Mouse (Mus musculus) urinary bladder, postnatal 14 days (tissue): ENCODE data around the gene 1700020A23Rik.

Experiments
- DNase-seq: peaks from one replicate; pipeline ENCODE4 v3.0.0; 2021; ENCODE audit warnings: low spot score

The 1700020A23Rik gene

GRCm38 (mm10) chr2:130411558-130412495, 6.8 kb downstream of the 1700020A23Rik start:
- peak; percentile 85 for DNase-seq

- no peak for DNase-seq
Observed at GRCm38 (mm10) chr2:130412775-130413174, 7.7 kb downstream of the 1700020A23Rik start.

DNA sequence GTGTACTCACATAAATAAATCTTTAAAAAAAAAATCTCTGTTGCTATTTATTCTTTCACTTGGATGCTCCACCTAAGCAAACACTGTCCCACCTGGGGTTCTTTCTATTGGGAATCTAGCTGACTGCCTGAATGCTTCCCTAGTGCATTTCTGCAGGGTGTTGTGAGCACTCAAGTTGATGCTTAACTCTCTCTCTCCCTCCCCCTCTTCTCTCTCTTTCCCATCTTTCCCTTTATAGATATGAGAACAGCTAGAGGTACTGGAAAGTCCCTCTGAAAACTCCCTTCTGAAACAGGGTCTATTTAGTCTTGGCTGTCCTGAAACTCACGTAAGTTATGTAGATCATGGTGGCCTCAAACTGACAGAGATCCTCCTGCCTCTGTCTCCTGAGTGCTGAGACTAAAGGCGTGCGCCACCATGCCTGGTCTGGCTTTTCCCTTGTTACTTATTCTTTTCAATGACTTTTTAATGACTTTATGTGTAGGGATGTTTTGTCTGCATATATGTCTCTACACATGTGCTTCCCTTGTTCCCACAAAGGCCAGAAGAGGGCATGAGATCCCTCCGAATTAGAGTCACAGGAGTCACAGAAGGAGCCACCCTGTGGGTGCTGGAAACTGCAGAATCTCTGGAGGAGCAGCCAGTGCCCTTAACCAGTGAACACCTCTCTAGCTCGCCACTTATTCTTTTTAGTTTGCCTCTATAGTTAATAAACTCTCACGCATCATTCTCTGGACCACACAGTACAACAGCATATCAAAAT, 9.2 kb downstream of the 1700020A23Rik start:
- no peak for DNase-seq

GRCm38 (mm10) chr2:130421781-130422620, 16.9 kb downstream of the 1700020A23Rik start:
- no peak for DNase-seq

GRCm38 (mm10) chr2:130423397-130424125, 18.5 kb downstream of the 1700020A23Rik start:
- DNase-seq: peak; percentile 74

DNA sequence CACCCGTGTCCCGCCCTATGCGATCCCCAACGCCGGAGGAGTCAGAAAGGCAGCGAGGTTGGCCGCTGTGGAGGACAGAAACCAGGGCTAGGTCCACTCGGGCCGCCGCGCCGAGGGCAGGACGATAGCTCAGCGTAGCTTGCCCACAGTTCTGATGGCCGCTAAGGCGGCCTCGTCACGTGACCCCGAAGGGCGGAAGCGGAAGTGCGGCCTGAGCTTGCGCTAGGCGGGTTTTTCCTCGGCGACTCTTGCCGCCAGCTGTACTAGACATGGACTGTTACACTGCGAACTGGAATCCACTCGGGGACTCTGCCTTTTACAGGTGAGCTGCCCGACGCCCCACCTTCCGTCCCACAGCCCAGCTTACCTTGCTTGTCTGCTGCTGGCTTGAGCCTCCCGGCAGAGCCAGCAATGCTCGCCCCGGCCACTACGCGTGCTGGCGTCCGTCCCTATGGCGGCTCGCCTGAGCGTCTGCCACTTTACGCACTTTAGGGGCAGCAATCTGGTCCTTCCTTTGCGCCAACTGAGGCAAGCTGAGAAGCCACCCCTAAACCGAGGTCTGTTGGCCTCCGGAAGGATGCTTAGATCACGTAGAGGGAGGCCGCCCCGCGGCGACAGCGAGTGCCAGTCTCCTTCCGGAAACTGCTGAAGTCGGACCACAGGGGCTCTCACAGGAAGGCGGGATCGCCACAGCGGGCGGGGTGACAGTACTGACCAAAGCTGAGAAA, 19.2 kb downstream of the 1700020A23Rik start, which contains the start of the genes Vps16 and Pced1a:
TSS of gene Vps16 (plus strand) at position 214 of the 728 bp plus-strand sequence.
TSS of gene Pced1a (minus strand) at position 576 of the 728 bp plus-strand sequence.
- DNase-seq: peak; percentile 94

DNA sequence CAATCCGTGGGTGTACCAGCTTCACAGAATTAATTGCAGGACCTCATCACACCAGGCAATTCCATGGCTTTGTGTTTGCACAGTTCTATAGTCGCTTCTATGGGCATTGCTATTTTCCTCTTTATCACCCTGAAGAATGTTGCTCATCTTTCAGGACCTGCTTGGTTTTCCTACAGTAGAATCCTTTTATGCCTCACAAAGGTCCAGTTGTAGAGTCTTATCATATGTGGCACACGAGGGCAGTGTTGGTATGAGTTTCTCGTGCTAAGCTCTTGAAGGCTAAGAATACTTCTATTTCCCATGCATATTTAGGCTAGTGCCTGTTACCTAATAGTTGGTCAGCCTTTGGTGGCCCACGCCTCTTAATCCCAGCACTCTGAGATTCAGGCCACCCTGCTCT, 20.1 kb downstream of the 1700020A23Rik start:
- DNase-seq: no peak

DNA sequence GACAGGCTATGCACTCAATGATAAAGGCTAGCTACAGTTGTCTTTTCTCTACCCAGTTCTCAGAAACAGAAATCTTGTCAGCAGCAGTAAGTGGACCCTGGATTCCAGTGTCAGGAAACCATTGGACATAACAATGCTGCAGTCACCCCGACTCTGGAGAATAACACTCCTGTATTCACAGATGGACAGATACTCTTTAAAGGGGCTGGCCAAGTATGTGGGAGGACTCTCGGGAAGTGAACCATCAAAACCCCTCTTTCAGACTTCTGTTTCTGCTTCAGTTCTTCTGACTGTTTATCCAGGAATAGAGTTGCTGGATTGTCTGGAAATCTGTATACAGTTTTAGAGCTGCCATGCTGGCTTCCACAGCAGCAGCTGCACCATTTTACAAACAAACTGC, 24.8 kb downstream of the 1700020A23Rik start:
- DNase-seq: no peak

DNA sequence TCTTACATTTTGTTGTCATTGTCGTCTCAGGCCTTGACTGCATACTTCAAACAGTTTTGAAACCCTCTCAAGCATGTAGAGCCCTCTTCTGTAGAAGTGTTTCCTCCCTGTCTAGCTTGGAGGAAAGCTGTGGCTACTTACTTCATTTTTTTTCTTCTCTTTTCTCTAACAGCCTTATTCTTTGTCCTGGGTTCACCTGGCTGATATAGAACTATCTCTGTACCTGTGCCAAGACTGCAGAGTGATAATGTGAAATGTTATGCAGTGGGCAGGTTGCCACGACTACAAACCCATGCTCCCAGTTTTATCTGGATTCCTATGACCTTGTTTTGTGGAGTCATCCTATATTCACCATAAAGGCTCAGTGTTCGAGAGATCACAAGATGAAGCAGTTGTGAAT, 25.4 kb downstream of the 1700020A23Rik start:
- no peak for DNase-seq

GRCm38 (mm10) chr2:130432157-130432556, 27.1 kb downstream of the 1700020A23Rik start:
- DNase-seq: no peak

DNA sequence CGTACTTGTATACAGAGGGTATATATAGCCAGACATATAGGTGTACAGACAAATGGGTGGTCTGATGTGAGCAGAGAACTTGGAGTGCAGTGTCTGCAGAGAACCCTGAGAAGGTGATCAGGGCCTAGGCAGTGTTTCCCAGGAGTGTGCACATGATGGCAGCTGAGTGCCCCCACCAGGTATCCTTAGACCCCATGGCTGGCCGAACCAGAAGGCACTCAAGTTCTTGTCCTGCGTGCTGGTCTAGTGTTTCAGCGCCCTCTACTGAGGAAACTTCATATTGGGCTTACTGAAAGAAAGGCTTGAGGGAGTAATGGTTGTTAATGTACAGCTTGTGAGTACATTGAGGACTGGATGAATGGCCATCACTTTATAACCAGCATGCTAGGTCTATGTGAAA, 28.1 kb downstream of the 1700020A23Rik start:
- peak; percentile 46 for DNase-seq

- no peak for DNase-seq
Observed at GRCm38 (mm10) chr2:130436769-130437168, 31.7 kb downstream of the 1700020A23Rik start.

GRCm38 (mm10) chr2:130438861-130439260, 33.8 kb downstream of the 1700020A23Rik start:
- no peak for DNase-seq

- no peak for DNase-seq
Observed at GRCm38 (mm10) chr2:130439840-130440480, 34.9 kb downstream of the 1700020A23Rik start.

DNA sequence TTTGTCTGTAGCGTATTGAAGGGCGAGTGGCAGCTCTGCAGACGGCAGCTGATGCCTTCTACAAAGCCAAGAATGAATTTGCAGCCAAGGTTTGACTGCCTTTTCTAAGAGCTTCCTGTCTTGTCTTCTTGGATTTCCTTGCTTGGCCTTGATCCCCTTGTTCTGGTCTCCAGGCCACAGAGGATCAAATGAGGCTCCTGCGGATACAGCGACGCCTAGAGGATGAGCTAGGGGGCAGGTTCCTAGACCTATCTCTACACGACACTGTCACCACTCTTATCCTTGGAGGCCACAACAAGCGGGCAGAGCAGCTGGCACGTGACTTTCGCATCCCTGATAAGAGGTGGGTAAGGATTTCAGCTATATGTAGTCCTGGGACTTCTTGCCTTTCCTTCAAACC, 37.1 kb downstream of the 1700020A23Rik start:
- no peak for DNase-seq

DNA sequence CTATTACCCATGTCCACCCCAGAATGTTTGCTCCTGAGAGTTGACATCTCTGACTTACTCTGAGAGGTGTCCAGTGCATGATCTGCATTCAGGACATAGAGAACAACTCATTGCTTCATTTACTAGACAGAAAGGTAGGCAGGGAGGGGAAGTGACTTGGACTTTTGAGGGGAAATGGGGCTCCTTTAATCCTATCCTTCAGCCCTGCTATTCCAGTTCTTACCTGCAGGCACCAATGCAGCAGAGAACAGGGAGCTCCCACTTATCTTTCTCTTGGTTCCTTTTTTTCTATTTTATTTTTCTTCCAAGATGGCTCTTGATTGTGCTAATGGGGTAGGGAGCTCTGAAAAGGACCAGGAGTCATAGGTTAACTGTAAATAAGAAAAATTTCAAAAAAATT, 43.4 kb downstream of the 1700020A23Rik start:
- no peak for DNase-seq

GRCm38 (mm10) chr2:130449021-130449793, 44.1 kb downstream of the 1700020A23Rik start:
- DNase-seq: no peak

DNA sequence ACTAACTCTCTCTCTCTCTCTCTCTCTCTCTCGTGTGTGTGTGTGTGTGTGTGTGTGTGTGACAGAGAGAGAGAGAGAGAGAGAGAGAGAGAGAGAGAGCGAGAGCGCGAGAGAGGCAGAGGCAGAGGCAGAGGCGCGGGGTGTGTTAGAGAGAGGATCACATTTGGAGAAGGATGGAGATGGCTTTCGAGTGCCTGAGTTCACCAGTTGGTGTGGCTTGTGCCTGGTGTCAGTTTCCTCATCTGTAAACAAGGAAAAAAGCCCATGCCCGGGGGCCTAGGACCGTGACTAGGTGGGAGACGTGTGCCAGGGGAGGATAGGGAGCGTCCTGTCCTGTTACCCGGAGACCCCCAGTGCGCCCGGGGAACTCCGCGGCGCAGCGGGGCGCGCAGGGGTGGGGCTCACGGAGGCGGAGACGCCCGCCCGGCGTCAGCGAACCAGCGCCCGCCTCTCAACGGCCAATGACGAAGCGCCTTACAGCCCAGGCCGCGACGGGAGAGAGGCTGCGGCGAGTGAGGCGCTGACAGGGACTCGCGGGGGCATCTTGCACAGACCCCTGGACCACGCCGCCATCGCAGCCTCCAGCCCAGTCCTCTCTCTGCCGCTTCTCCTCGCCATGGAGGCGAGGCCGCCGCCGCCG, 44.9 kb downstream of the 1700020A23Rik start, which contains the start of gene Ptpra:
TSS of gene Ptpra (plus strand) at position 485 of the 640 bp plus-strand sequence.
- DNase-seq: peak; percentile 90

GRCm38 (mm10) chr2:130450434-130450796, 45.4 kb downstream of the 1700020A23Rik start:
- DNase-seq: peak; percentile 72
